10 mouse cellular contexts compared by ENCODE assay signal in the genomic region with DNA sequence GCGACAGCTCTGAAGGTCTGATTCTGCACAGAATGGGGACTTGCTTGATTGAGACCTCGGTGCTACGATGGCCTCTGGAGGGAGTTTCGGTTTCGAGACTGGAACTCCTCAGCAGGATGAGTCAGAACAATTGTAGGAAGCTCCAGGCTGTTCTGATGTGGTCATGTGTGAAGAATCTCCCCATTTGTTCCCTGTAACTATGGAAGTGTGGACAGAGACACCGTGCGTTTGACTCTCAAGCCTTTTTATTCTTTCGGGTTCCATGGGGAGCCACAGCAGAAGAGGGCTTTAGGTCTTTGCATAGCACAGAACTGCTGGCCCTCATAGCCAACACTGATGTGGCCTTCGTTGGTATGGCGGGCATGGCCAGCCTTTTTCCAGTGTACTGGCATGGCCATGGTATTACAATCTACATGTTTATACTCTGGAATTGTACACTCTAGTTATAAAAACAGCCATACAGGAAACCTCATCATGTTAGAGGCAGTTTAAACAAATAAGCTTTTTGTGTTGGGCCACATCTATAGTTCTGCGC. TPM values are rescaled to one million over a fixed set of nuclear protein-coding genes. Genes with fewer than 3 reads are reported as not detected.
DNase-seq lines count a peak whose midpoint lies in the region; TF ChIP-seq lines count a peak whose summit lies in the region.
"Had no signal": no experiment of that assay in that cellular context is flagged by ENCODE, and none has a peak within 500 bp of the region (broad histone marks: within the 10 kb centered on the region; RNA-seq: fewer than 3 reads in every experiment).

No protein-coding gene starts in this region.

- no peak for TF ChIP-seq CTCF in cerebellum, adult 2 months (IDR thresholded peaks at IDR 0.05; ENCODE audit: borderline replicate concordance, insufficient read depth, low read depth, low read length)

- H3K4me3 ChIP-seq in cerebellum, adult 2 months (replicated peaks; ENCODE audit: insufficient read depth, low read depth, low read length) = no peak overlapping the region
- H3K4me3 ChIP-seq: limb, embryonic 15.5 days had no signal

- H3K4me1 ChIP-seq in cerebellum, adult 2 months (ENCODE audit: control insufficient read depth, insufficient read depth, low read length) = peaks cover 19% of the 10 kb centered on the region

- H3K27me3 ChIP-seq in cerebellum, adult 2 months (ENCODE audit: control insufficient read depth, insufficient read depth, low read length) = no peaks in the 10 kb centered on the region
- H3K27me3 ChIP-seq: limb, embryonic 15.5 days had no signal

- WGBS in cerebellum, adult 2 months = 67% methylated on average over 11 of the region's 11 CpGs

- no peak for TF ChIP-seq POLR2A in cerebellum, adult 2 months (IDR thresholded peaks at IDR 0.05; ENCODE audit: borderline replicate concordance, insufficient read depth, low read length)

- DNase-seq in Muller cell, postnatal 12 days (ENCODE audit: inconsistent ontology term) = peak; percentile 38
- peak; percentile 71 for DNase-seq in brain, adult 2 months (ENCODE audit: low read depth, low spot score)
- peak; percentile 38 for DNase-seq in kidney, adult 18-20 months
- DNase-seq in lung, postnatal 14 days = peak; percentile 45
- no peak for DNase-seq in cerebellum, adult 2 months
- DNase-seq in urinary bladder, postnatal 36 days (ENCODE audit: low spot score in 2 of 2) = no peak
- DNase-seq in right cerebral cortex, postnatal 36 days (ENCODE audit: low spot score in 2 of 2) = no peak
- DNase-seq in urinary bladder, postnatal 10 days (ENCODE audit: low spot score) = no peak
- DNase-seq: spleen, adult 18-20 months had no signal

- H3K27ac ChIP-seq in cerebellum, adult 2 months (ENCODE audit: insufficient read depth, low read length) = no peak overlapping the region
- H3K27ac ChIP-seq: limb, embryonic 15.5 days had no signal

RNA-seq across cellular contexts. Expression of gene Man2a1, which starts 21.9 kb away (rescaled TPM):
- 5.7 TPM in 2 replicates for polyA plus RNA-seq in cerebellum, adult 2 months (2012; rRNA removed)

Comparison
In these comparisons a context has a peak if more than half of its experiments do, and no peak if none do; other contexts are left out.
1. DNase-seq: peak in Muller cell, postnatal 12 days (single experiment), brain, adult 2 months (single experiment), kidney, adult 18-20 months (single experiment) and lung, postnatal 14 days (single experiment); none in cerebellum, adult 2 months (0 of 2), urinary bladder, postnatal 36 days (0 of 2), right cerebral cortex, postnatal 36 days (0 of 2) and urinary bladder, postnatal 10 days (single experiment).